Mouse (Mus musculus) lung, postnatal 36 days (tissue): Measurements from ENCODE around the gene Rsrp1.
"Not testable (repeated sequence)": the region's sequence is repeated elsewhere in the genome, so short reads cannot be mapped to it uniquely, and the experiment has no call there.

Source experiments
- DNase-seq: peaks from one replicate; pipeline ENCODE4 v3.0.0; 2022; ENCODE audit warnings: mixed read lengths

Gene Rsrp1

DNA sequence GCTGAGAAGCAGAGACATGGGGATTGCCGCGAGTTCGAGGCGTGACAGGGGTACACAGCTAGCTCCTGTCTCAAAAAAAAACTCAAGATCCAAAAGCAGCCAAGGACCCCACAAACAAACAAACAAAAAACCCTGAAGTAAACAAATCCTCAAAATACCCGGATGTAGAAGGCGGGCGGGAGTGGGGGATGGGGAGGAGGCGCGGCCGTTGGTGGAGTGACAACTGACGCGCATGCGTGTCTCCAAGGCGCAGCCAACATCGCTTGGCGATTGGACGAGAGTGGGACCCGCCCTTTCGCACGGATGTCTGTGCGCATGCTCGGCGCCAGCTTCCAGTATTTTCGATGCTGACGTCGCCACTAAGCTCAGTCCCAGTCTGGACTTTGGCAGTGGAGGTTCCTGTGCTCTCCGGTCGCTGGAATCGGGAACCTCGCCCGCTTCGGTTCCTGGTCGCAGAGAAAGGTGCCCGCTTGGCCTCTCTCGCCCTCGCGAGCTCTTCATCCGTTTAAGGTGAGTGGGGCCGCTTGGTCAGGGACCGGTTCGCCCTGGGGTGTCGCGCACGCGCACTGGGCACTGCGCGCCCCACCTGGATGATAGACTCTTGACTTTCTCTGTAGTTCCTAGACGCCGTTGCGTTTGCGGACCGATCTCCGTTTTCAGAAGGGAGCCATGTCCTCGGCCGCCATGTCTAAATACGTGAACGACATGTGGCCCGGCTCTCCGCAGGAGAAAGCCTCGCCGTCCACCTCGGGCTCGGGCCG is at the start of gene Rsrp1:
TSS of gene Rsrp1 (plus strand) at position 335 of the 761 bp plus-strand sequence.
- DNase-seq, result peak; percentile 98

GRCm38 (mm10) chr4:134876171-134876570 is 47.2 kb upstream of the Rsrp1 start:
- no peak for DNase-seq

- DNase-seq, result peak; percentile 87
These were observed 43.9 kb upstream of the Rsrp1 start for GRCm38 (mm10) chr4:134879410-134879981.

- DNase-seq, result peak; percentile 31
These were observed 43.4 kb upstream of the Rsrp1 start for GRCm38 (mm10) chr4:134880041-134880440.

DNA sequence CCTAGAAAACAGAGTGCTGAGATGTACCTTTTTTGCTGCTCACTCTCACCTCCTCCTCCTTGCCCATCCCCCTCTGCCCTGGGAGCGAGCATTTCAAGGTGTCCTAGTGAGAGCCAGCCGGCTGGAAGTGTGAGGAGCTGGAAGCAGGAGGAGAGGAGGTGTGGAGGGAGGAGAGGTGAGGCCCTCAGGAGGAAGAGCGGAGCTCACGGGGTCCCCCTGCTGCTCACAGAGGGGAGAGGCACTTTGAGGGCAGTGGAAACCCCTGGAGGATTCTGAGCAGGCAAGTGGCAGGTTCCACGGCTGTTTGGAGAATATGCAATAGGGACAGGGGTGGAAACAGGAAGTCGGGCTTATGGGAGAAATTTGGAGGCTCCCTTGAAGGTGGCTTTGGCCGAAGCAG is 40.1 kb upstream of the Rsrp1 start:
- peak; percentile 42 for DNase-seq

- DNase-seq, result no peak
These were observed 39.6 kb upstream of the Rsrp1 start for GRCm38 (mm10) chr4:134883808-134884207.

DNA sequence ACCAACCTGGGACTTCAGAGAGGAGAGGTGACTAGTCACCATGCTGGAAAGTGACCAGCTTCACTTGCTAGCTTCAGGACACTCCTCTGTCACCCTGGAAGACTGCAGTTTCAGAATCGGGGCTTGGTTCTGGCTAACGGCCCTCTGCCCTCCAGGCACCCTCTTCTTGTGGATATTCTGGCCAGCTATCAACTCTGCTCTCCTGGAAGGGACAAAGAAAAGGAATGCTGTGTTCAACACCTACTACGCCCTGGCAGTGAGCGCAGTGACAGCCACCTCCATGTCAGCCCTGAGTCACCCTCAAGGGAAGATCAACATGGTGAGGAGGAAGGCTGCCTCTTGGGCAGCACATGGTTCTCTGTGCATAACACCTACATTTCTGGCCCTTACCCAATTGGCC is 39.0 kb upstream of the Rsrp1 start:
- no peak for DNase-seq

- peak; percentile 77 for DNase-seq
These were observed 31.3 kb upstream of the Rsrp1 start for GRCm38 (mm10) chr4:134892096-134892495.

DNA sequence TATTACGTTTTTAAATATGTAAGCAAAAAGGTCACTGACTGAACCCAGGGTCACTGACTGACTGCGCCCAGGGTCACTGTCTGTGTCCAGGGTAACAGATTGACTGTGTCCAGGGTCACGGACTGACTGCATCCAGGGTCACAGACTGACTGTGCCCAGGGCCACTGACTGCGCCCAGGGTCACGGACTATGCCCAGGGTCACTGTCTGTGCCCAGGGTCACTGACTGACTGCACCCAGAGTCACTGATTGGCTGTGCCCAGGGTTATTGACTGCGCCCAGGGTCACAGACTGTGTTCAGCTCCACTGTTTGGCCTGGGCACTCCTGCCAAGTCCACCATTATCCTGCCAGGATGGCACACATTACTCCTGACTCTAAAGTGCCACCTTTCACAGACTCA is 26.1 kb upstream of the Rsrp1 start:
- no peak for DNase-seq

DNA sequence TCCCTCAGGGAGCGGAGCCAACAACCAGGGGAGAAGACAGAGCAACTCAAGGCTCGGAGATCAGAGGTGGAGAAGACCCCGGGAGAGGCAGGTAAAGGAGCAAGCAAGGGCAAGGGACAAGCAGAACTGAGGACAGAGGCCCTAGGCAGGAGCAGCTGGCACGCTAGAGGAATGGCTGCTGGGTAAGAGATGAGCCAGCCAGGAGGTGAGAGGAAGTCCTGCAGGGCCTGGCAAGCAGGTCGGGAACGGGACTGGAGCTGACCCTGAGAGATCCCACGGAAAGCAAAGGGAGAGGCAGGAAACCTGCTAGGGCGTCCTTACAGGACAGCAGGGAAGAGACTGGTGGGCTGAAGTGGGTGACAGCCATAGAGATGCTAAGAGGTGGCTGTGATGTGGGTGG is 22.3 kb upstream of the Rsrp1 start:
- DNase-seq, result no peak

DNA sequence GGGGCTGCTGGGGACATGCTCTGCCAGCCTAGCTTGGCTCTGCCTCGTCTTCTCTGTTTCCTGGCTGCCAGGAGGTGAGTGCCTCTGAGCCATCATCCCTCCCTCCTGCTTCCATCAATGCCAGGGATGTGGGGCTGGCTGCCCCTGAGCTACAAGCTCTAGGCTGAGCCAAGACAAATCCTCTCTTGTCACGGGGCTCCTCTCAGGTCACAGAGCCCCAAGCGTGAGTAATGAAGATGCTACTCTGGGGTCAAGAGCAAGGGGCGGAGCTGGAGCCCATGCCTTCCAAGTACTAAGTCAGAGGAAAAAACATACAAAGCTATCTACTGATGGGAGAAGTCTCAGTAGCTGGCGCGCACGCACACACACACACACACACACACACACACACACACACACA is 20.3 kb upstream of the Rsrp1 start:
- no peak for DNase-seq

- not testable (repeated sequence) for DNase-seq
These were observed 12.0 kb upstream of the Rsrp1 start for GRCm38 (mm10) chr4:134911406-134911805.

GRCm38 (mm10) chr4:134913413-134913812 is 10.0 kb upstream of the Rsrp1 start:
- DNase-seq, result peak; percentile 90

DNA sequence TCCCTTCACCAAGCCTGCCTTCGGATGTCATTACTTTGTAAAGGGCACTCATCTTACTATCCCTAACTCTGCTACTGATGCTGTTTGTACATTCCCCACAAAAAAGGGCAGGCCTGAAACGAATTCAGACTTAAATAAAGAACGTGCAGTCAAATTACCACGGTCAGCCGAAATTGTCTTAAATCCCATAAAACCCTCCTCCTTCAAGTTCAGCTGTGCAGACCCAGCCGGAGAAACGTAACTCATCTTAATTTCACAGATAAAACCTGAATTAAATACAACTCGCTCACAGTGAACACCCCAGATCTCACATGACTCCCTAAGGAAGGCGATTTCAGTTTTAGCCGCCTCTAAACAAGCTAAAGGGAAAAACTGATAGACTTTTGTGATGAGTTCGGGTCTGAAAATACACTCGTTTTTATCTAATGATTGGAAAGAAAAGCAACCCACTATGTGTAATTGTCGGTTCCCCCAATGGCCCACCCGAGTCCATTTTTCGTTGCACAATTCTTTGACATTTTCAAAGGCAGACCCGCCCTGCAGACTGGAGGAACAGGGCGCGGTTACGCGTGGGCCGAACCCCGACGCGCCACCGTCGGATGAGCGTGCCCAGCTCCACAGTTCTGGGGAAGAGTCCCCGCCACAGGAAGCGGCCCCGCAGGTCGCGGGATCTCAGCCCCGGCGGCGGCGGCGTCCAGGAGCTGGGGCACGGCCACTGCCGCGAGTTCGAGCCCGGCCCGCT is 9.1 kb upstream of the Rsrp1 start:
- DNase-seq, result peak; percentile 71

DNA sequence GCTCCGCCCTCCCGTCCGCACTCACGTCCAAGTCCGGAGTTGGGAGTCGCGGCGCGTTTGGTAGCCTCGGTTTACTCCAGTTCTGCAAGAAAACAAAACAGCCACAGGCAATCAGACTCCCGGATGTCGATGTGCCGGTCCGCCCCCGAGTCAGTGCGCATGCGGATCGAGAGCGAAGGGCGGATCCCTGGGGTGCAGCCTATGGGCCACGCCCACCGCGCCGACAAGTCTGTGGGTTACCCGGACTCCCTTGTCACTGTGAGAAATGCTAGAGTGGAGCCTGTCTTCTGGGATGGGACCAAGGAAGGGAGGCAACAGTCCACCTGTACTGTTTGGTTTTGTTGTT is 8.6 kb upstream of the Rsrp1 start, which contains the start of gene Tmem50a:
TSS of gene Tmem50a (minus strand) at position 161 of the 346 bp plus-strand sequence.
- DNase-seq, result peak; percentile 97

DNA sequence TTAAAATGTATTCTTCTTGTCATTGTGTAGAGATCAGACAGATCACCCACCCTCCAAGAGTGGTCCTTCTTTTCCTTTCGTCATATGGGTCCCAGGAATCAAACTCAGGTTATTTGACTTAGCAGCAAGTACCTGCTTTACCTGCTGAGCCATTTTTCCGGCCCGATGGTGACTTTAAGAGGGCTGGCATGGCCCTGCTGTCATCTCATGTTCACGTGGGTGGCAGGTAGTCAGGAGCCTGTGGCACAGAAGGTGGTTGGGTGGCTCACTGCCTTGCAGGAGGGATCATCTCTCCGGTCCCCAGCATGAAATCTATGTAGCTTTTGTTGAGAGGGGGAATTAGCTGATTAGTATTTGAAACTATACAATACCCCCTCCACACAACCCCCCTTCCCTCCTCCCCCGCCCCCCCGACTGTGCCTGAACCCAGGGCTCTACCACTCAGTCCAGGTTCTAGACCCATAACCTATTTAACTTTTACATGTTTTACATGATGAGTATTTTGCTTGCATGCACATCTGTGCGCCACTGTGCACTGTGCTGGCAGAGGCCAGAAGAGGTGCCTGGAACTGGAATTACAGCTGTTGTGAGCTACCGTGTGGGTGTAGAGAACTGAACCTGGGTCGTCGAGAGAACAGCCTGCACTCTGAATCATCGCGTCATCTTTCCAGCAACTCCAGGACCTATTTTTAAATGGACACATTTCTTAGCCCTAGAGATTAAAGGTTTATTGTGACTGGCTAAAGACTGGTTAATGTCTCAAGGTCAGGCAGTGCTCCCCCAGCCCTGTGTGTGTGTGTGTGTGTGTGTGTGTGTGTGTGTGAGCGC is 8.0 kb upstream of the Rsrp1 start:
- DNase-seq, result no peak

GRCm38 (mm10) chr4:134917194-134917593 is 6.2 kb upstream of the Rsrp1 start:
- no peak for DNase-seq

DNA sequence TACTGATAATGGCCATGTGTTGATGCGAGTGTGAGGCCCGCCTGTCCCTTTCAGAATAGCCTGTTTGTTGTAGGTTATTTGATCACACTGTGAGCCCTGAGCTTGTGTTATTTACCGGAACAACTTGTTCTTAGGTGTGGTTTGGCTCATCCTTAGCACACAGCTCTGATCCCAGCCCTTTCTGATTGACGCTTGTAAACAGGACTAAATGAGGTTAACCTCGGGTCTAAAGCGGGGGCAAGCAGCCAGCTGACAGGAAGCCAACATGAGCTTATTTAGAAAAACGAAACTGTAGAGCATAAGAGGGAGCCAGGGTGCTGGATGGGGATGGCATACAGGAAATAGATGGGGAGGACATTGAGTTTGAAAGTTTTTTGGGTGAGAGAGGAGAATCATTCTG is 5.0 kb upstream of the Rsrp1 start:
- DNase-seq, result peak; percentile 93

- DNase-seq, result peak; percentile 68
These were observed 3.5 kb upstream of the Rsrp1 start for GRCm38 (mm10) chr4:134919733-134920540.

DNA sequence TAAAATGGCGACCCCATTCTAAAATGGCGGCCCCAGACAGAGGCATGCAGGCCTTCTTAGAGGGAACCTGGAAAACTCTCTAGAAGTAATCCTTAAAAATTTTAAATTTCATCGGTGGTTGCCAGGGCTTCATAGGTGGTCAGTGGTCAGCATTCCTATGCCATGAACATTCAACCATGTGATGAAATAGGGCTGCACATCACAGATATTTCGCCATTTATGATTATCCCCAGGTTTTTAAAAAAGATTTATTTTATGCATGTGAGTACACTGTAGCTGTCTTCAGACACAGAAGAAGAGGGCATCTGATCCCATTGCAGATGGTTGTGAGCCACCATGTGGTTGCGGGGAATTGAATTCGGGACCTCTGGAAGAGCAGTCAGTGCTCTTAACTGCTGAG is 2.8 kb upstream of the Rsrp1 start:
- DNase-seq, result no peak

DNA sequence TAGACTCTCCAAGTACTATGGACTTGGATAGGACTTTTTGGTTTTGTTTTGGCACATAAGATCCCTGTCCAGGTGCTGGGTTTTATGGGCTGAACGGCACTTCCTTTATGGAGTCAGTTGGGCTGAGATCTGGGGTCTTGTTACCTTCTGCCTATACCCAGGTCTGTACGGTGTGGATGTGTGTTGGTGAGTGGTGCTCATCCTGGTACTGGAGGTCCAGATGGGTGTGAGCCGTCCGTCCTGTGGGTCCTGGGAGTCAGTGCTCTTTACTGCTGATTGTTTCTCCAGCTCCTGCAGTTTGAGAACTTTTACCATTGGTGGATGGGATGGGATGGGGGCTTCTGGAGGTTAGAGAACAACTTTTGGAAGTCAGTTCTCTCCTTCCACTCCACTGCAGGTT is 1.7 kb upstream of the Rsrp1 start:
- no peak for DNase-seq
